In genomic region chr12:75547174-75547573, GRCm38 (mm10) we compare ENCODE assay signal across 27 mouse cellular contexts.
"Had no signal": no experiment of that assay in that cellular context is flagged by ENCODE, and none has a peak within 500 bp of the region (broad histone marks: within the 10 kb centered on the region; RNA-seq: fewer than 3 reads in every experiment).

No protein-coding gene starts in this region.

- H3K27ac ChIP-seq: embryonic facial prominence, embryonic 10.5 days; embryonic facial prominence, embryonic 12.5 days; embryonic facial prominence, embryonic 13.5 days; embryonic facial prominence, embryonic 15.5 days; forebrain, embryonic 10.5 days; forebrain, embryonic 12.5 days; forebrain, embryonic 13.5 days; forebrain, embryonic 15.5 days; heart, adult 2 months had no signal

- ATAC-seq: forebrain, embryonic 13.5 days; forebrain, embryonic 15.5 days; forebrain, embryonic 16.5 days; forebrain, postnatal 0 days had no signal

- DNase-seq: cerebellum, adult 2 months; cerebellum, adult 8-10 months; cerebellum, adult 9-10 months; cerebellum, adult 9-11 months; cerebellum, postnatal 10 days; cerebellum, postnatal 14 days; cerebellum, postnatal 25 days; cerebellum, postnatal 36 days; embryo, embryonic 11 days; forebrain, postnatal 0 days; gastrocnemius, adult 2 months; gastrocnemius, postnatal 10 days; gastrocnemius, postnatal 14 days; gastrocnemius, postnatal 25 days; gastrocnemius, postnatal 36 days; heart, adult 18-20 months; heart, adult 2 months had no signal

- H3K36me3 ChIP-seq: embryonic facial prominence, embryonic 10.5 days; embryonic facial prominence, embryonic 12.5 days; embryonic facial prominence, embryonic 13.5 days; embryonic facial prominence, embryonic 15.5 days; forebrain, embryonic 10.5 days; forebrain, embryonic 12.5 days; forebrain, embryonic 15.5 days had no signal

- H3K27me3 ChIP-seq: embryonic facial prominence, embryonic 12.5 days; embryonic facial prominence, embryonic 13.5 days; embryonic facial prominence, embryonic 15.5 days; forebrain, embryonic 12.5 days; forebrain, embryonic 13.5 days; forebrain, embryonic 15.5 days had no signal

- H3K9ac ChIP-seq: embryonic facial prominence, embryonic 12.5 days; embryonic facial prominence, embryonic 13.5 days; embryonic facial prominence, embryonic 15.5 days; forebrain, embryonic 12.5 days; forebrain, embryonic 13.5 days; forebrain, embryonic 15.5 days; forebrain, postnatal 0 days had no signal

- H3K4me1 ChIP-seq: forebrain, embryonic 12.5 days; forebrain, embryonic 15.5 days had no signal

- H3K4me2 ChIP-seq: embryonic facial prominence, embryonic 12.5 days; embryonic facial prominence, embryonic 13.5 days; embryonic facial prominence, embryonic 15.5 days; forebrain, embryonic 12.5 days; forebrain, embryonic 13.5 days; forebrain, embryonic 15.5 days had no signal

- H3K9me3 ChIP-seq: embryonic facial prominence, embryonic 10.5 days; embryonic facial prominence, embryonic 12.5 days; embryonic facial prominence, embryonic 13.5 days; embryonic facial prominence, embryonic 15.5 days; forebrain, embryonic 10.5 days; forebrain, embryonic 12.5 days; forebrain, embryonic 13.5 days; forebrain, embryonic 15.5 days had no signal

- H3K4me3 ChIP-seq: embryonic facial prominence, embryonic 10.5 days; embryonic facial prominence, embryonic 12.5 days; embryonic facial prominence, embryonic 13.5 days; embryonic facial prominence, embryonic 15.5 days; erythroblast, embryonic 14.5 days; forebrain, embryonic 10.5 days; forebrain, embryonic 12.5 days; forebrain, embryonic 13.5 days; forebrain, embryonic 15.5 days; gastrocnemius, adult 2 months; heart, adult 2 months had no signal
